Mouse (Mus musculus) heart, adult 2 months (tissue): ENCODE results near the gene Mpp3. TPM values are rescaled to one million over a fixed set of nuclear protein-coding genes. Genes with fewer than 3 reads are reported as not detected.

Experiments used
- DNase-seq, 2 experiments: peaks; one replicate each; pipeline ENCODE4 v3.0.0; 2021
- H3K27ac ChIP-seq: fragments of 200-600 bp; 2 replicates; pipeline ENCODE4 v1.8.1; 2022
- H3K27me3 ChIP-seq: fragments of 200-500 bp; 2 replicates; pipeline ENCODE4 v1.6.1; 2012; ENCODE audit warnings: mild to moderate bottlenecking, low read length, inconsistent platforms, mixed read lengths; ENCODE audit not compliant: control insufficient read depth, insufficient read depth
- H3K36me3 ChIP-seq: fragments of 200-500 bp; 2 replicates; pipeline ENCODE4 v1.6.1; 2012; ENCODE audit warnings: low read length, inconsistent platforms; ENCODE audit not compliant: control insufficient read depth, insufficient read depth
- H3K4me1 ChIP-seq: fragments of 200-500 bp; 2 replicates; pipeline ENCODE4 v1.6.1; 2011; ENCODE audit warnings: low read length; ENCODE audit not compliant: control insufficient read depth, insufficient read depth
- H3K4me3 ChIP-seq: fragments of 200-600 bp; 2 replicates; pipeline ENCODE4 v1.8.1; 2022
- H3K79me2 ChIP-seq: fragments of 200-500 bp; replicated peaks from 2 replicates; pipeline ENCODE4 v1.6.1; 2012; ENCODE audit warnings: mild to moderate bottlenecking, inconsistent platforms, low read length, moderate library complexity, mixed read lengths; ENCODE audit not compliant: control insufficient read depth, insufficient read depth
- H3K9ac ChIP-seq: fragments of 200-500 bp; 2 replicates; pipeline ENCODE4 v1.6.1; 2012; ENCODE audit warnings: low read depth, mild to moderate bottlenecking, control low read depth, inconsistent platforms, low read length, mixed read lengths
- CTCF ChIP-seq: fragments of 200-600 bp; IDR thresholded peaks from 2 replicates; pipeline ENCODE4 v1.8.1; 2022; ENCODE audit warnings: antibody characterized with exemption, mild to moderate bottlenecking, moderate library complexity
- EP300 ChIP-seq: fragments of 200-500 bp; IDR thresholded peaks from 2 replicates; pipeline ENCODE4 v1.6.1; 2011; ENCODE audit warnings: low read depth, low read length, control low read depth; ENCODE audit not compliant: insufficient read depth
- POLR2A ChIP-seq: fragments of 200-500 bp; IDR thresholded peaks from 2 replicates; pipeline ENCODE4 v1.6.1; 2011; ENCODE audit warnings: mild to moderate bottlenecking, low read depth, low read length, control low read depth; ENCODE audit not compliant: insufficient read depth
- WGBS: fragments of 180-500 bp; shearing (Covaris S2); methylation state at CpG from one replicate; pipeline ENCODE4 v1.1.7; 2018; 5-methylcytosine and 5-hydroxymethylcytosine counted together
- intact Hi-C: fragments of 180-260 bp; cut with DNase I; formaldehyde crosslinking; loops from one replicate; pipeline ENCODE4 v1.15.1; 2025
- polyA plus RNA-seq: library from polyadenylated mRNA; depleted of rRNA; stranded (reverse); fragments of >200 nt; gene quantifications from 2 replicates; pipeline ENCODE4 v1.2.3, GENCODE M21; 2012
- total RNA-seq, 2 experiments: library from RNA; stranded (reverse); gene quantifications; 2 replicates each; pipeline ENCODE4 v1.2.3; 2021

Gene Mpp3
- total and polyA plus RNA-seq, 3 experiments, result 1.4 to 4.5 (median 1.5) TPM

DNA sequence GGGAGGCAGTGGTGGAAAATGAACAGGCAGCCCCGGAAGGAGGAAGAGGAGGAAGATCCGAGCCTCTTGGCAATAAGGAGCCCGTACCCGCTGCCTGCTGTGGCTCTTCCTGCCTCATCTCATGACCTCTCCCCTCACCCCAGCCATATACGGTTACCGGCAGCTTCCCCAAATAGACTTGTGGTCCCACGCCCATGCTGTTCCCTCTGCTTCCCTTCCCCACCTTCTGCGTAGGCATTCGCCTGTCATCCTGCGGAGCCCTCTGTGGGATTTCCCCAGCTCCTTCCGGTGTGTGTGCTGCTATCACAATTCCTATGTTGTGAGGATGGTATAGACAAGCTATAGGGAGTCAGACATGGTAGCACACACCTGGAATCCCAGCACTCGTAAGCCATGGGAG is 46.4 kb downstream of the Mpp3 start:
- Histone ChIP-seq H3K79me2 (no peaks in the 10 kb centered on the region; the same call in 1 of the 2 replicates), H3K9ac (peak overlapping the region; percentile 54), H3K4me3 (peak overlapping the region; percentile 68), H3K27ac (peak overlapping the region; percentile 99), H3K27me3 (no peaks in the 10 kb centered on the region), H3K4me1 (peaks cover 17% of the 10 kb centered on the region), H3K36me3 (peaks cover 15% of the 10 kb centered on the region)
- peak; percentile 47 to 56 for DNase-seq
- 36% methylated on average over 12 of the region's 12 CpGs for WGBS
- TF ChIP-seq EP300 (peak; percentile 52; the same call in 1 of the 2 replicates), POLR2A (peak; percentile 32), CTCF (no peak)
- intact Hi-C loops, result no loop called here

GRCm38 (mm10) chr11:101980603-101981157 is 47.6 kb downstream of the Mpp3 start:
- Histone ChIP-seq H3K79me2 (no peaks in the 10 kb centered on the region; the same call in 1 of the 2 replicates), H3K27ac (no peak overlapping the region), H3K4me1 (peaks cover 15% of the 10 kb centered on the region), H3K9ac (no peak overlapping the region), H3K4me3 (no peak overlapping the region), H3K27me3 (no peaks in the 10 kb centered on the region), H3K36me3 (peaks cover 15% of the 10 kb centered on the region)
- no peak for DNase-seq
- WGBS, result 82% methylated on average over 9 of the region's 9 CpGs
- TF ChIP-seq POLR2A (no peak), EP300 (no peak), CTCF (no peak)
- intact Hi-C loops, result no loop called here

GRCm38 (mm10) chr11:101979140-101979539 is 49.1 kb downstream of the Mpp3 start:
- Histone ChIP-seq H3K4me1 (peaks cover 17% of the 10 kb centered on the region), H3K36me3 (peaks cover 15% of the 10 kb centered on the region), H3K79me2 (no peaks in the 10 kb centered on the region; the same call in 1 of the 2 replicates), H3K27ac (no peak overlapping the region), H3K27me3 (no peaks in the 10 kb centered on the region), H3K9ac (no peak overlapping the region), H3K4me3 (no peak overlapping the region)
- intact Hi-C loops, result no loop called here
- no peak for DNase-seq
- TF ChIP-seq CTCF, result no peak
- TF ChIP-seq EP300, result no peak
- TF ChIP-seq POLR2A, result no peak
- 85% methylated on average over 5 of the region's 5 CpGs for WGBS

DNA sequence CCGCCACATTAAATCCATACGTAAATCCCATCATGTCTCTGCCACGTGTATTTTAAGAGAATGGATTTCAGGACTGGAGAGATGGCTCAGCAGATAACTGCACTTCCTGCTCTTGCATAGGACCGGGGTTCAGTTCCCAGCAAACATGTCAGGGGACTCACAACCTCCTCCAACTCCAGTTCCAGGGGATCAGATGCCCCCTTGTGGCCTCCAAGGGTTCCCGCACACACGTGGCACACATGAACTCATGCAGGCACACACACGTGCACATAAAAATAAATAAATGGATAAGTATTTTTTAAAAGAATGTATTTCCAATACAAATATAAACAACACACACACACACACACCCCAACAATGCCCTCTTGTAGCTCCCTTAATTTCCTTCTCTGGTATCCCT is 51.3 kb downstream of the Mpp3 start:
- no peaks in the 10 kb centered on the region; the same call in 1 of the 2 replicates for H3K79me2 ChIP-seq
- H3K4me1 ChIP-seq, result peaks cover 9% of the 10 kb centered on the region
- no peak for DNase-seq
- H3K9ac ChIP-seq, result no peak overlapping the region
- H3K27ac ChIP-seq, result no peak overlapping the region
- WGBS, result 84% methylated on average over 7 of the region's 7 CpGs
- intact Hi-C loops, result no loop called here
- no peak overlapping the region for H3K4me3 ChIP-seq
- H3K27me3 ChIP-seq, result no peaks in the 10 kb centered on the region
- H3K36me3 ChIP-seq, result peaks cover 12% of the 10 kb centered on the region
- TF ChIP-seq EP300, result no peak
- TF ChIP-seq POLR2A, result no peak
- peak; percentile 35 for TF ChIP-seq CTCF

- TF ChIP-seq CTCF (peak; percentile 77), EP300 (no peak), POLR2A (no peak)
- DNase-seq, result peak in 1 of 2 experiments; percentile 62
- H3K4me3 ChIP-seq, result no peak overlapping the region
- intact Hi-C loops, result no loop called here
- H3K36me3 ChIP-seq, result peaks cover 9% of the 10 kb centered on the region
- H3K9ac ChIP-seq, result no peak overlapping the region
- 55% methylated on average over 9 of the region's 9 CpGs for WGBS
- H3K27ac ChIP-seq, result no peak overlapping the region
- no peaks in the 10 kb centered on the region for H3K27me3 ChIP-seq
- H3K4me1 ChIP-seq, result peaks cover 6% of the 10 kb centered on the region
- no peaks in the 10 kb centered on the region for H3K79me2 ChIP-seq
Observed at GRCm38 (mm10) chr11:101974923-101975322, 53.3 kb downstream of the Mpp3 start.

DNA sequence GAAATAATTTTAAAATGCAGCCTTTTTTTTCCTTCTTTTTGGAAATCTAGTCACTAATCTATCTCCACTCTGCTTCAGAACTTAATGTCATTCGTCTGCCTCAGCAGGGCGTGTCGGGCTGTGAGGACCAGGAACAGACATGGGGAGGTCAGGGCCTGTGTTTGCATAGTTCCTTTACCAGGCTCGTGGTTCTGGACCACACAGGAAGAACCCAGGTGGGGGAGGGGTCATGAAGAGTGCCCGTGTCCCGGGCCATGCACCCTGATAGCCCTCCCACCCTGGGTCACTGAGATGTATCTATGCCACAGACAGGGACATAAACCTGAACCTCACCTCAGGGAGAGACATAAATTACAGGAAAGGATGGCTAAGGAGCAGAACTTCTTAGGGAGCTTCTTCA is 54.1 kb downstream of the Mpp3 start:
- intact Hi-C loops, result no loop called here
- Histone ChIP-seq H3K4me1 (peaks cover 4% of the 10 kb centered on the region; the same call in 1 of the 2 replicates), H3K4me3 (no peak overlapping the region), H3K36me3 (peaks cover 6% of the 10 kb centered on the region), H3K9ac (no peak overlapping the region), H3K79me2 (no peaks in the 10 kb centered on the region), H3K27me3 (no peaks in the 10 kb centered on the region), H3K27ac (no peak overlapping the region)
- no peak for TF ChIP-seq CTCF
- no peak for TF ChIP-seq POLR2A
- no peak for TF ChIP-seq EP300
- WGBS, result 60% methylated on average over 6 of the region's 6 CpGs
- DNase-seq, result no peak
